Mouse (Mus musculus): ENCODE measurements at regions not wholly inside any gene's neighbourhood (a gene's known extent, or its start where the extent isn't known, plus 50 kb on each side); places are given as distances from the start of the nearest gene placed in this dataset.

DNA sequence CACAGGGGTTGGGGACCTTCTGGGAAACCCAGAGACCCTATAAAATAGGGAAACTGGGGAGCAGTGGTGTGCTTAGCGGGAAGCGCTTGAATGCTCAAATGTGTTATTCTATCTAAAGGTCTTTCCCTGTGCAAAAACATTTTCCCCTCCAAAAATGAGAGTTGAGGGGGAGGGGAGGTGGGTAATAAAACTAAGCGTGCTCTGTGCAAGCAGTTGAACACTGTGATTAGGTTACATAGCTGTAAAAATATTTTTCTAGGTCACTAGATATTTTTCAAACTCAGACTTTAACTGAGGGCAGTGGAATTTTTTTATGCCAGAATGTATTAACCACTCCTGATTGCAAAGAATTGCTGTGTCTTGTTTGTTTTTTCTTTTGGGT lies 77.0 kb upstream of the Tbl1x start:
- DNase-seq = no peak

DNA sequence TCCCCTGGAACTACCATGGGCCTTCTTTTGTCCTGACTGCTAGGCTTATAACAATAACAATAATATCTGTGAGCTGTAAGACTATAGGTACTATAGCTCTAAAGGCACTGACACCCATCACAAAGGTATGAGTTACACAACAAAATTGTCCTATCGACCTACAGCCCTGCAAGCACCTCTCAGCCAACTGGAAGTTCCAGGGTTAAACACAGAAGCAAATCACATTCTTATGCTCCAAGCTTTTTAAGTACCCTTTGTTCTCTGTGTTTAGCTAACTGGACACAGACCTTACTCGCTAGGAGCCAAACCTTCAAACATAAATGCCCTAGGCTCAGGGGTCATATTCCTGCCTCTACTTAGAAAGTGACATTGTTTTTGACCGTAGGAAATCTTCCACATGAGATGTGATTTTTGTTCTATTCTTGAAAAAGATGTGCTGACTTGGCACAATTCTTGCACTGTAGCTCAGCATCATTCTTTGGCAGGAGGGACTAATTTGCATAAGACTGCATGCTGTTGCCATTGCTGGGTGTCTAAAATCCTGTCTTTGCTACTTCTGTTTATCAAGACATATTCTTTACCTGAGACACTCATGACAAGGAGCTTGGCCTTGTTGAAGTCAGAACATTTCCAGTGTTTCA lies 66.8 kb upstream of the Tbl1x start:
- no peak for DNase-seq

DNA sequence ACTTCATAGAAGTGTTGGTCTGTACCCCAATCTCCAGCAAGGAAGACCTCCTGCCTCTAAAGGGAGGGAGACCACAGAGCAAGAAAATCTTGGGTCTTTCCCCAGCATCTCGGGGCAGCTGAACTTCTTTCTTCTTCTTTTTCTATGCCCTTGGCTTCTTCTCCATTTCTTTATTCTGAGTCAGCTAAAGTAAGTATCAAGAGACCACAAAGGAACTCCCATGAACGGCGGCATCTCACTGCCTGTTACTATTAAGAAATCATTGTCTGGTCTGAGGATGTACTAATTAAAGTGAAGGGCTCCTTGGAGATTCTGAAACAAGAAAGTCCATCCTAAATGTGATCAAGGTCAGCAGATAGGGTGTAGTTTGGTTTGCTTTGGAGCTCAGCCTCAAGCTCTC lies 64.1 kb upstream of the Tbl1x start:
- no peak for DNase-seq

- DNase-seq = no peak
Observed at GRCm38 (mm10) chrX:77451977-77452675, 58.7 kb upstream of the Tbl1x start.
